ENCODE assay signal across 9 mouse cellular contexts in genomic region chr1:64117478-64118284, GRCm38 (mm10). TPM values are rescaled to one million over a fixed set of nuclear protein-coding genes. Genes with fewer than 3 reads are reported as not detected.
DNase-seq lines count a peak whose midpoint lies in the region; ATAC-seq and TF ChIP-seq lines count a peak whose summit lies in the region.
"Had no signal": no experiment of that assay in that cellular context is flagged by ENCODE, and none has a peak within 500 bp of the region (broad histone marks: within the 10 kb centered on the region; RNA-seq: fewer than 3 reads in every experiment).

No protein-coding gene starts in this region.

- H3K36me3 ChIP-seq in intestine, embryonic 14.5 days (ENCODE audit: control insufficient read depth, insufficient read depth, low read length), result no peaks in the 10 kb centered on the region
- no peaks in the 10 kb centered on the region for H3K36me3 ChIP-seq in myocyte (ENCODE audit: control insufficient read depth, insufficient read depth)

- intact Hi-C loops in left cerebral cortex, adult 2 months (cut with DNase I), result loop anchor here (1.0 to 5.0 kb wide), 4 partner anchors 29 to 152 kb away; no protein-coding TSS in a partner anchor
- intact Hi-C loops in left cerebral cortex, postnatal 14 days (cut with DNase I), result loop anchor here (5.0 kb wide), 3 partner anchors 40 to 85 kb away; no protein-coding TSS in a partner anchor
- intact Hi-C loops in left cerebral cortex, postnatal 36 days (cut with DNase I), result loop anchor here (5.0 to 10.0 kb wide), 2 partner anchors 35 to 417 kb away; partner anchors contain the start of gene Creb1

- no peak for DNase-seq in left cerebral cortex, adult 2 months (ENCODE audit: extremely low spot score in 1 of 2, low spot score in 2 of 2)
- no peak for DNase-seq in left cerebral cortex, adult 18-20 months (ENCODE audit: low spot score in 2 of 2)
- DNase-seq in intestine, embryonic 14.5 days (ENCODE audit: low spot score), result no peak
- no peak for DNase-seq in left cerebral cortex, postnatal 14 days (ENCODE audit: low spot score in 2 of 2)
- DNase-seq in spleen, adult 12 weeks (ENCODE audit: low spot score), result no peak
- no peak for DNase-seq in left cerebral cortex, postnatal 36 days (ENCODE audit: low spot score in 2 of 2)

- H3K27me3 ChIP-seq in intestine, embryonic 14.5 days (replicated peaks; ENCODE audit: control insufficient read depth, insufficient read depth, low read length), result no peaks in the 10 kb centered on the region
- no peaks in the 10 kb centered on the region for H3K27me3 ChIP-seq in myocyte (ENCODE audit: control insufficient read depth, insufficient read depth, insufficient read length)

- TF ChIP-seq POLR2A in embryonic fibroblast, embryonic 13.5 days (IDR thresholded peaks at IDR 0.05; ENCODE audit: low read depth, low read length), result no peak
- TF ChIP-seq POLR2A in myocyte (IDR thresholded peaks at IDR 0.05; ENCODE audit: insufficient read length, low read depth), result no peak

- peak overlapping the region; percentile 98 for H3K27ac ChIP-seq in left cerebral cortex, adult 2 months
- H3K27ac ChIP-seq in embryonic fibroblast, embryonic 13.5 days (ENCODE audit: insufficient read depth, low read length), result 0 out of 2 replicates have a peak overlapping the region, but pooled peaks have one; percentile 12
- no peak overlapping the region for H3K27ac ChIP-seq in intestine, embryonic 14.5 days (ENCODE audit: low read depth)

- H3ac ChIP-seq in myocyte (ENCODE audit: control insufficient read depth, insufficient read length), result no peak overlapping the region

- 66% methylated on average over 11 of the region's 11 CpGs for WGBS in intestine, embryonic 14.5 days

- peaks cover 83% of the 10 kb centered on the region for H3K79me2 ChIP-seq in myocyte (ENCODE audit: control insufficient read depth, insufficient read depth)

- no peak overlapping the region for H3K9ac ChIP-seq in intestine, embryonic 14.5 days (ENCODE audit: low read length)

- peak overlapping the region; percentile 80 for H3K4me2 ChIP-seq in intestine, embryonic 14.5 days (ENCODE audit: low read length)
- H3K4me2 ChIP-seq in myocyte (ENCODE audit: low read depth), result peak overlapping the region; percentile 83

- H3K4me3 ChIP-seq in left cerebral cortex, adult 2 months, result peak overlapping the region; percentile 71
- peak overlapping the region; percentile 68; the same call in 1 of the 2 replicates for H3K4me3 ChIP-seq in embryonic fibroblast, embryonic 13.5 days (ENCODE audit: insufficient read depth, low read length)
- H3K4me3 ChIP-seq in intestine, embryonic 14.5 days (ENCODE audit: low read depth, low read length), result 0 out of 2 replicates have a peak overlapping the region, but pooled peaks have one; percentile 83
- peak overlapping the region; percentile 98 for H3K4me3 ChIP-seq in myocyte
- H3K4me3 ChIP-seq: erythroblast, embryonic 14.5 days had no signal

- H3K9me3 ChIP-seq in intestine, embryonic 14.5 days (ENCODE audit: control insufficient read depth, low read length), result no peaks in the 10 kb centered on the region

- TF ChIP-seq CTCF in left cerebral cortex, adult 2 months (IDR thresholded peaks at IDR 0.05), result no peak
- no peak for TF ChIP-seq CTCF in embryonic fibroblast, embryonic 13.5 days (IDR thresholded peaks at IDR 0.05; ENCODE audit: borderline replicate concordance, insufficient read depth, low read length)

- ATAC-seq in intestine, embryonic 14.5 days (replicated peaks; ENCODE audit: low FRiP score, low TSS enrichment, low read depth), result no peak

- H3K4me1 ChIP-seq in embryonic fibroblast, embryonic 13.5 days (ENCODE audit: control insufficient read depth, insufficient read depth, low read length), result peaks cover 9% of the 10 kb centered on the region
- peaks cover 22% of the 10 kb centered on the region; the same call in 1 of the 2 replicates for H3K4me1 ChIP-seq in intestine, embryonic 14.5 days (replicated peaks; ENCODE audit: control insufficient read depth, insufficient read depth, low read length)

TF ChIP-seq in myocyte, 11 proteins besides CTCF, POLR2A, EP300 and RAD21:
- TF ChIP-seq REST (IDR thresholded peaks at IDR 0.05; ENCODE audit: insufficient read depth, insufficient read length) (no peak), USF1 (IDR thresholded peaks at IDR 0.05; ENCODE audit: low read depth) (no peak), CEBPB (IDR thresholded peaks at IDR 0.05; ENCODE audit: insufficient read depth, poor library complexity, severe bottlenecking) (no peak), TCF12 (IDR thresholded peaks at IDR 0.05; ENCODE audit: insufficient read depth, poor library complexity, severe bottlenecking) (no peak), SRF (IDR thresholded peaks at IDR 0.05; ENCODE audit: control insufficient read depth, insufficient read length, low read depth) (no peak), MYOG (IDR thresholded peaks at IDR 0.05; ENCODE audit: control insufficient read depth in 1 of 3, insufficient read depth in 1 of 3, insufficient read length in 2 of 3, low read depth in 2 of 3) (no peak), MAX (IDR thresholded peaks at IDR 0.05; ENCODE audit: low read depth) (no peak), E2F4 (IDR thresholded peaks at IDR 0.05; ENCODE audit: insufficient read depth) (no peak), MYOD1 (IDR thresholded peaks at IDR 0.05; ENCODE audit: control insufficient read depth in 1 of 3, insufficient read length in 2 of 3, low read depth in 2 of 3) (no peak), TCF3 (IDR thresholded peaks at IDR 0.05; ENCODE audit: insufficient read length, low read depth) (no peak), POLR2AphosphoS2 (IDR thresholded peaks at IDR 0.05; ENCODE audit: insufficient read length, low read depth) (no peak)

RNA-seq across cellular contexts. Expression of gene Klf7, which starts 4.4 kb away (rescaled TPM):
- 10 to 100 TPM; 41.1 to 46.5 TPM for total RNA-seq in left cerebral cortex, adult 2 months (2021)
- 10 to 100 TPM; 36.9 to 38.5 TPM for total RNA-seq in left cerebral cortex, adult 18-20 months (2021)
- polyA plus RNA-seq in embryonic fibroblast, embryonic 13.5 days (2011; ENCODE audit: insufficient read length, low read depth, missing spikeins), result 34.3 and 44.7 TPM in 2 replicates
- 30.5 and 33.1 TPM in 2 replicates for polyA plus RNA-seq in intestine, embryonic 14.5 days (2014; fragmentation: Nextera tagmentation; extraction: Ambion mirVana)
- 3.9 TPM for polyA plus RNA-seq in myocyte (2012; fragmentation: generic; extraction: Trizol)
- 10 to 100 TPM; 54.2 to 55.8 TPM for total RNA-seq in left cerebral cortex, postnatal 14 days (2021)
- 10 to 100 TPM; 39.8 to 45.0 TPM for total RNA-seq in left cerebral cortex, postnatal 36 days (2021)
